Mouse (Mus musculus): ENCODE results near the gene Atpaf1. TPM values are rescaled to one million over a fixed set of nuclear protein-coding genes. Genes with fewer than 3 reads are reported as not detected.
A peak's percentile ranks its signal among the peaks of the same experiment; 100 is the strongest.

Gene Atpaf1
- total RNA-seq (2014; fragmentation: Nextera tagmentation) (13.2 and 17.2 TPM in 2 replicates), total RNA-seq (2017) (16.5 and 17.8 TPM in 2 replicates)

DNA sequence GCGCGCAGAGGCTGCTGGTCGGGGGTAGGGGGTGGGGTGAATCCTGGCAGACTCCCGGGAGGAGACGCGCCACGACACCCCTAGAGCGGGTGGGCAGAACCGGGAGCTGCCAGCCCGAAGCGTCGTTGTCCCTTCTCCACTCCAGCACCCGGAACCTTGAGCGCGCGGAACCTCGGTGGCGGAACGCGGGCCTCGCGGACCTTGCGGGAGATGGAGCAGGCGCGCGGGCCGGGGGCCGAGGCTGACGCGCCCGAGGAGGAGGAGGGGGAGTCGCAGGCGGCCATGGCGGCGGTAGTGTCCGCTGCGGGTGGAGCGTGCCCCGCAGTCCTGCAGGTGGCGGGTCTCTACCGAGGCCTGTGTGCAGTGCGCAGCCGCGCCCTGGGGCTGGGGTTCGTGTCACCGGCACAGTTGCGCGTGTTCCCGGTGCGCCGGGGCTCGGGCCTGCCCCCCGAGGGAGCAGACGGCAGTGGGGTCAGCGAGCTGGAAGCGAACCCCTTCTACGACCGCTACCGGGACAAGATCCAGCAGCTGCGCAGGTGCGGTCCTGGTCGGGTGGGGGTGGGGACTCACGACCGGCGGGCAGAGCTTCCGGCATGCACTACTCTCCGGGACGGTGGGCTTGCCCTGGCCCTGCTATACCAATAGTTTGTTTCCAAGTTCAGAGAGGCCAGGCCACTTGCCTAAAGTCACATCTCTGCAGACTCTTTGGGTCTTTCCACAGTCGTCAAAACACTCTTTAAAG lies at the start of gene Atpaf1:
Atpaf1 (plus strand) TSS at position 44 of the 742 bp plus-strand sequence.
- peak; percentile 69 for ATAC-seq (replicated peaks; ENCODE audit: low FRiP score, low TSS enrichment, poor library complexity, severe bottlenecking)

DNA sequence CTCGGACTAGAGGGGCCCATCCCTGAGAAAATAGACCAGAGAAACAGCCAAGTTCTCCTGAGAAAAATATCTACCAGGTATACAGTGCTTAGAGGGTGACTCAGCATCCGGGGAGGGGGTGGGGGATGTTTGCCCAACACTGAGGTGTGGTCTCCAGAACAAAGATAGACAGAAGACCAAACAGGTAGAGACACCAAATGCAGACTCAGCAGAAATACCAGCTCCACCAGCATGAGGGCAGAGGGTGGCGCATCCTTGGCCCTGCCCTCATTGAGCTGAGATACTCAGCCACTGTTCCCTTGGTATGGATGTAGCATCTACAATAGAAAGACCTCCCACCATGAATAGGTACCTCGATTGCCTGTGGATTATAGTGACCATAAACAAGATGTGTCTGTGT lies 49.7 kb upstream of the Atpaf1 start:
- no peak for ATAC-seq (replicated peaks; ENCODE audit: low FRiP score, low TSS enrichment, poor library complexity, severe bottlenecking)

DNA sequence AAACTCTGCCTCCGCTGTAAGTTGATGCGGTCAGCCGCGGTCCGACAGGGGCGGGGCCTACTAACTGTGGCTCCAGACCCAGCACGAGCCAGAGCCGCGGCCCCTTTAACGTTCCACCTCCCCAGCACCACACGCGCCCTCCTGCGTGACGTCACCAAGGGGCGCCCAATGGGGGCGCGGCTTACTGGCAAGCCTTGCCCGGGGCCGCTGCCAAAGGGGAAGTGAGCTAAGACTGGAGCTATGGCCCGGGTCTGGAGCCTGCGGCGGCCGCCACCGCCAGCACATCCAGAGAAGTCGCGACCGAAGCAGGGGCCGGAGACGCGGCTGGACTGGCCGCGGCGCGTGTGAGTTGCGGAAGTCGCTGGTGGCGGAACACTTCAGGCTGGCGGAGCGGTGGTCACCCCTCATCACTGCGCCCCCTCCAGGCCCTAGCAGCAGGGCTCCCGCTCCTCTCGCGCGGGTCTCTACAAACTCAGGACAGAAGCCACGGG lies 47.0 kb upstream of the Atpaf1 start, which contains the start of gene Efcab14:
Efcab14 (plus strand) TSS at position 194 of the 491 bp plus-strand sequence.
- peak; percentile 96 for ATAC-seq (replicated peaks; ENCODE audit: low FRiP score, low TSS enrichment, poor library complexity, severe bottlenecking)

DNA sequence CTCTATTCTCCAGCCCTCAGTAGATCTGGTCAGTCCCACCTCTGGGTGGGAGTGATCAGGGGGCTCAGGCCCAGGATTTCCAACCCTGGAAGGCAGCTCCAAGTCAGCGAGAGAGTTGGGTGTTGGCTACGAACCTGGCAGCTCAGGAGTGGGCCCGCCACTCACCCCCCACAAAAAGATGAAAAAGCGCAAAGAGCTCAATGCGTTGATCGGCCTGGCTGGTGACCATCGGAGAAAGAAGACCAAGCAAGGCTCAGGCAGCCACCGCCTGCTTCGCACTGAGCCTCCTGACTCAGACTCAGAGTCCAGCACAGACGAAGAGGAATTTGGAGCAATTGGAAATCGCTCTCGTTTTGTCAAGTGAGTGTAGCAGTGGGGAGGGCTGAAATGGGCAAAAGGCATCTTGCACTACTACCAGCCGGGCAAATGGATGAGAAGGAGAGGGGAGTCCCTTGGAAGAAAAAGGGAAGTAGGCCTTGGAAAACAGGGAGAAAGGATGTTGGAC lies 46.1 kb upstream of the Atpaf1 start:
- no peak for ATAC-seq (replicated peaks; ENCODE audit: low FRiP score, low TSS enrichment, poor library complexity, severe bottlenecking)

DNA sequence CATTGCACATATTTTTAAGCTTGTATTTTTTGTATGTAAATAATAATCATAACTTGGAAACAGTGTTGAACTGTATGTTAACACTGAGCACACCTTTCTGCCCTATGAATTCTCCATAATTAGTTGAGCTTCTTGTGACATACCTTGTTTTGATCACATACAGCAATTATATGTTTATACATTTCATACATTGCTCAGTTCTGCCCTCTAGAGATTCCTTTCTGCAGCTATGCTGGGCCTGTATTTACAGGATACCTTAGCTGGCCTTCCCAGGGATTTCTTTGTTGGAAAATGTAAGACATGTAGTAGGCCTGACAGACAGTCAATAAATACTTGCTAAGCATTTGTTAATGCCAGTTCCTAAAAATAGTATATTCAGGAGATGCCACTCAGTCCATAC lies 42.0 kb upstream of the Atpaf1 start:
- ATAC-seq (replicated peaks; ENCODE audit: low FRiP score, low TSS enrichment, poor library complexity, severe bottlenecking): no peak

DNA sequence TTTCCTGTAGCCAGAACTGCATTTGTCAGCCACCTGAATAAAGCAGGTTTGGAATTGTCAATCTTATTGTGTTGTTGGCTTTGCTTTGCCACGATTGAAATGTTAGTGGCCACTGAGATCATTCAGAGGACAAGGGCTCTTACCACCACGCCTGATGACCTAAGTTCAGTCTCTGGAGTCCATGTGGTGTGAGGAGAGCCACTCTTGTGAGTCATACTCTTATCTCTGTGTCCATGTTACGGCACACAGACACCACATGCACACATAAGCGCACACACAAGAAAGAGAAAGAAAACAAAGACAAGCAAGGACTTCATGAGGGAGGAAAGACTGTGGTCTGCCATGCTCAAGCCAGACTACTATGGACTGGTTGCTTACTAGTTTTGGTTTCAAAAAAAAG lies 41.5 kb upstream of the Atpaf1 start:
- peak; percentile 37; the same call in 1 of the 2 replicates for ATAC-seq (replicated peaks; ENCODE audit: low FRiP score, low TSS enrichment, poor library complexity, severe bottlenecking)

DNA sequence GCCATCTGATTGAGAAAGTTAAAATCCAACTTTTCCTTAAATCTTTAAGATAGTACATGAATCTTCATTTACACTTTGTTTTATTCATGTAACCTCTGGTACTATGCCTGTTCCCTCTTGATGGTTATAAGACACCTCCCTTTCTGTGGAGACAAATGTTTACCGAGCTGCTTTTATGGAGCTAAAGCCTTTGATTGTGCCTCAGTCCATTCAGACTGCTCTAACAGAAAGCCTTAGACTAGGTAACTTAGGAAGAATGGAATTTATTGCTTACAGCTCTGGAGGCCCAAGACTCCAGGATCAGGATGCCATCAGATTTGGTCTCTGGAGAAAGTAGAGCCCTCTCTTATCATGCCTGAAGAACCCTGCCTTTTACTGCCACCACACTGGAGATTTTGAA lies 36.4 kb upstream of the Atpaf1 start:
- no peak for ATAC-seq (replicated peaks; ENCODE audit: low FRiP score, low TSS enrichment, poor library complexity, severe bottlenecking)

DNA sequence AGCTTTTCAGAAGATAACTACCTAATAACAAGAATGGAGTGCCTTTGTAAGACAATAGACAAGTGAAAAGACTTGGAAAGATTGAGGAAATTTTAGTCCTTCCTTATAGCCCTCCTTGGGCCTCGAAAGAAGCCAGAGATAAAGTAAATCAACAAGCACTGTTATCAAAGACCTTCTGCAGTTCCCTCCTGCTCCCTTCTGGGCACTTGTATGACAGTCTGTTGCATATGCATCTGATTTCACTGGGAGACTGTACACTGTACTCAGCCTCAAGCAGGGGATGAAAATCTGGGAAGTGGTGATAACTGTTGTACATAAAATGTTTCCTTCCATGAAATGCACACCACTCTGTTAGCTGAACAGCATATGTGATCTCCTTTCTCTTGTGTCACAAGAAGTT lies 35.3 kb upstream of the Atpaf1 start:
- no peak for ATAC-seq (replicated peaks; ENCODE audit: low FRiP score, low TSS enrichment, poor library complexity, severe bottlenecking)

DNA sequence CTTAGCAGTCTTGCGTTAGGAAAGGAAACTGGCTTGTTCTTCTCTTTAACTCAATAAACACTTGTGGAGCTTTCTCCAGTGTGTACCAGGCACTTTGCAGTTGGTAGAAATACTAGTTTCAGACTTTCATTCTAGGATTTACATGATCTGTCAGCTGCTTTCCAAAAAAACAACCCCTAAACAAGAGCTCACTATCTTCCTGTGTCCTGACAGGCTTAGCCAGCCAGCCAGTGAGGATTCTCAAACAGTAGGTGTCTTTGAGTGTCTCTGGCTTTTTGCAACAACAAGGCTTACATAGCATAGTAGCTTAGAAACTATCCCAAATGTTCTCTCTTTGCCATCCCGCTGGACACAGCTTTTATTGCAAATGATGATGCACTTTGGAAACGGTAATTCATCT lies 30.5 kb upstream of the Atpaf1 start:
- ATAC-seq (replicated peaks; ENCODE audit: low FRiP score, low TSS enrichment, poor library complexity, severe bottlenecking): no peak

DNA sequence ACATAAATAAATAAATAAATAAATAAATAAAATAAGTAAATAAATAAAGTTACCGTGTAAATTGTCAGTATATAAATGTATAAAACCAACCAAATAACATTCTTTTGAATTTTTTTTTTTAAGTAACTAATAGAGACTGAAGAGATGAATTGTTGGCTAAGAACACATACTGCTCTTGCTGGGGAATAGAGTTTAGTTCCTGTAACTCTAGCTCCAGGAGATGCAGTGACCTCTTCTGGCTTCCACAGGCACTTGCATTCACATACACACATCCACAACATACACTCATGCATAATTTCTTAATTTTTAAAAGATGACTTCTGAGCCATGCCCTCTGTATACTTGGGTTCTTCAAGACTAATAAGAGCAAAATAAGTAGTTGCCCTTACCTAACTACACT lies 29.8 kb upstream of the Atpaf1 start:
- no peak for ATAC-seq (replicated peaks; ENCODE audit: low FRiP score, low TSS enrichment, poor library complexity, severe bottlenecking)

DNA sequence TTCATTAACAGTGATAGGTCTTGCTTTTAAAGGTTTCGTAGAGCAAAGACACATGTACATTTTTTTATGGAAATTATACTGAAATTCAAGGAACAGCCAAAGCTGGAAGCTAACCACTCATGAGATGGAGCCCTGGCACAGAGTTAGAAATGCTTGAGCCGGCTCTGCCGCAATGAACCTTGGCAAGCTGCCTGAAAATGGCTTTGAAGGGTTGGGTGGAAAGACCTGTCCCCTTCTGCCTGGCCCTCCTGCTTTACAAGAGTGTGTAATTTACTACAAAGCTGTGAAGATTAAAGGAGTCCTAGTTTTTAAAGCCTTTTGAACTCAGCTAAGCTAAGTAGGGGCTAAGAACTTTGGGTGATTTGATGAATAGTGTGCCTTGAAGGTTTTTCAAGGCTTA lies 23.4 kb upstream of the Atpaf1 start:
- ATAC-seq (replicated peaks; ENCODE audit: low FRiP score, low TSS enrichment, poor library complexity, severe bottlenecking): no peak

DNA sequence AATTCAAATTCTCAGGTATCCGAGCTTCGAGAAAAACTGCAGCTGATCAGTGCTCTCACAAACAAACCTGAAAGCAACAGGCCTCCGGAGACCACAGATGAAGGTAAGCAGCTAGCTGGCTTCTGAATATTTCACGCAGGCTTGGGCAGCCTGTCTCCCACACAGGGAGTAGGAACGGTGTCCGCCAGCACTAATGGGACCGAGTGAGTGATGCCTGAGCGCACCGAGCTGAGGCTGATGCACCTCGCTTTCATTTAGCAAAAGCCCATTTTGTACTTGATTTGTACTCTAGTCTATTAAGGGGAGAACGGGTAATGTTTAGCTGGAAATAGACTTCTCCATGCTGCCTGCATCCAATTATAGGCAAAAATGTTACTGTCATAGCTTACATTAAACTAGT lies 20.0 kb upstream of the Atpaf1 start:
- no peak for ATAC-seq (replicated peaks; ENCODE audit: low FRiP score, low TSS enrichment, poor library complexity, severe bottlenecking)

DNA sequence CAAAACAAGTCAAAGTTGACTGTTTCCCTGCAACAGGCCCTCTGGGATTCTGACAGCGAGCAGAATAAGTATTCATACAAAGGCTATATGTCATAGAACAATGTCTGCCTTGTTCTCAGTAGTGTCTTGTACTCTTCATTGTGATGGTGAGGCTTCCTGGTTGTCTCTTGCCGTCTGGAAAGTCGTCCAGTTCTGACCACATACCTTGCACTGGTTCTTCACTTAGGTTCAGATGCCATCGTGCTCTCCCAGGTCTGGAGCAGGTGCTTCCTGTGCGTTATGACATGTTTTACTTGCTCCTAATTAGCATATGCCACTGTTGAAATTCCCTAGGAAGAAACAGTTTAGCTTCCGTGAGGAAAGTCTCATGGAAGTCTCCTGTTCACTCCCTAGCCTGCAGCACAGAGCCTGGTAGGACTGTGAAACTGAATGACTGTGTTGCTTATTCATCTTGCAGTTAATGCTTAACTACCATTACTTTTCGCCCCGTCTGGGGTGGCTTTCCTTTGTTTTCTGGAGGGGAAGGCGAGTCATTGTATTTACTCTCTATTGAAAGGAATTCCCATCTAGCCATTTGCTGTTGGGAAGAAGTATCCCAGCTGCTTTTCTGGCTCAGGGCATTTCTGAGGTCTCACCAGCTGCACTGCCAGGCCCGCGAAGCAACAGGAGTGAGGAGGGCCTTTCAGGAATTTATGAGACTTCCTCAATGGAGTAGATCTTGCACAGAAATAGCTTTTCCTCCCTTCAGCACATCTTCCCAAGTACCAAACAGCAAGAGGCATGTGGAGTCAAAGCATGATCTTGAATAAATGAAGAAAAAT lies 16.8 kb upstream of the Atpaf1 start:
- ATAC-seq (replicated peaks; ENCODE audit: low FRiP score, low TSS enrichment, poor library complexity, severe bottlenecking): no peak

DNA sequence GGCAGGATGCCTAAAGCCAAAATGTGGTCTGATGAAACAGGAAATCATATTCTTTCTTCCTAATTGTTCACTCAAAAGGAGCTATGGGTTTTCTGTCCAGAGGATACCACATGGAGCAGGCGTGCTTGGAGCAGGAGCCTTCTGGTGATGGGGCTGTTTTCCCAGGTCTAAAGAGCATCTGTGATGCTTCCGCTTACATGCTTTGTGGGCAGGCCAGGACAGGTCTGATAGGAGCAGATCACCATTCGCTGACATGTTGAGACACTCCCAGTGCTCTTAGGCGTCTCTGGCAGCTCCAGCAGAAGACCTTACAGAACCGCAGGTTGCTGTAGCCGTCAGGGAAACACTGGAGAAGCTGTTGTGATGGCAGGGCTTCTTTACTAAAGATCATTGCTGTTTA lies 9.6 kb upstream of the Atpaf1 start:
- no peak for ATAC-seq (replicated peaks; ENCODE audit: low FRiP score, low TSS enrichment, poor library complexity, severe bottlenecking)

DNA sequence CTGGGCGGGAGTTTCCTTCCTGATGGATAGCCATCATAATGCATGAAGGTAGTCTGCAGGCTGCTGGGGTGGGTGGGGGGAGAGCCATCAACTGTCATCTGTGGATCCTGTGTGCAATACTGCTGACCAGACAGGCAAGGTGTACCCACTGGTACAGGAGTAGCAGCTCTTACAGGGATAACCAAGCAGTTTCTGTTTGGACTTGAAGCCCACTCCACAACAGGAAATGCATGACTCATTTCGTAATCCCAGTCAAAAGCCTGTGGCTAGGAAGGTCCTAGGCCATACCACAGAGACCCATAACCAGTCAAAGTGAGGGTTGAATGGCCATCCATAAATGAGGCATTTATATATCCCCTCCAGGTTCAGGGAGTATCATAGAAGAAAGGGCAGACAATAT lies 7.0 kb upstream of the Atpaf1 start:
- no peak for ATAC-seq (replicated peaks; ENCODE audit: low FRiP score, low TSS enrichment, poor library complexity, severe bottlenecking)

DNA sequence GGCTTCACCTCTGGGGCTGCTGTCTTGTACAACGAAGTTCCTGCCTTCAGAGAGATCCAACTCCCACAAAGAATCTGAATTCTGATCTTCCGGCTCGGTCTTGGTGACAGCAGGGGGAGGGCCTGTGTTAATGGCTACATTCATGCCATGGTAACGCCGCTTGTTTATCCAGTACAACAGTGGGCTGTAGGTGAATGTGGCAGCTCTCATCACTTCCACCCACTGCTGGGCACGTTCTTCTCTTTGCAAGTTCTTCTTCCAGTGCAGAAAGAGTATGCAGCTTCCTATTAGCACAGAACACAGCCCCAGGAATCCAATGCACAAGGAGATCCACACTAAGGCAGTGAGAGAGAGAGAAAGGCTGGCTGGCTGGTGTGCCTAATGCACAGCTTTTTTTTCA lies 4.3 kb upstream of the Atpaf1 start:
- no peak for ATAC-seq (replicated peaks; ENCODE audit: low FRiP score, low TSS enrichment, poor library complexity, severe bottlenecking)

DNA sequence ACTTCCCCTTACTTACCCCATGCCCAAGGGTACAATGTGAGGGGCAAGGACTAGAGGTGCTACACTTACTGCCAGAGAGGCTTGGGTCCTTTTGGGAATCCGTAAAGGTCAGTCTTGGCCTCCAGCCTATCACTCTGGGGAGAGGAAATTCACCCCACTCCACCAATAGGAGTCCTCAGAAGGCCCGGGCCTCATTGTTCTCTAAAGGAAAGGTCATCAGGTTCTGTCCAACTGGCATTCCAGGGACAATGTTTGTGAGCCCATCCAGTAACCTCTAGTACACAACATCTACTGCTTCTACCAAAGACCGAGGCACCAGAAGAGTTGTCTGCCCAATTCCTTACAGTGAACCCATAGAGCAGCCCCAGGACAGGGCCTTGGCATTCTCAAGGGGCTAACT lies 3.7 kb upstream of the Atpaf1 start, which contains the start of gene Tex38:
Tex38 (minus strand) TSS at position 101 of the 400 bp plus-strand sequence.
- no peak for ATAC-seq (replicated peaks; ENCODE audit: low FRiP score, low TSS enrichment, poor library complexity, severe bottlenecking)

DNA sequence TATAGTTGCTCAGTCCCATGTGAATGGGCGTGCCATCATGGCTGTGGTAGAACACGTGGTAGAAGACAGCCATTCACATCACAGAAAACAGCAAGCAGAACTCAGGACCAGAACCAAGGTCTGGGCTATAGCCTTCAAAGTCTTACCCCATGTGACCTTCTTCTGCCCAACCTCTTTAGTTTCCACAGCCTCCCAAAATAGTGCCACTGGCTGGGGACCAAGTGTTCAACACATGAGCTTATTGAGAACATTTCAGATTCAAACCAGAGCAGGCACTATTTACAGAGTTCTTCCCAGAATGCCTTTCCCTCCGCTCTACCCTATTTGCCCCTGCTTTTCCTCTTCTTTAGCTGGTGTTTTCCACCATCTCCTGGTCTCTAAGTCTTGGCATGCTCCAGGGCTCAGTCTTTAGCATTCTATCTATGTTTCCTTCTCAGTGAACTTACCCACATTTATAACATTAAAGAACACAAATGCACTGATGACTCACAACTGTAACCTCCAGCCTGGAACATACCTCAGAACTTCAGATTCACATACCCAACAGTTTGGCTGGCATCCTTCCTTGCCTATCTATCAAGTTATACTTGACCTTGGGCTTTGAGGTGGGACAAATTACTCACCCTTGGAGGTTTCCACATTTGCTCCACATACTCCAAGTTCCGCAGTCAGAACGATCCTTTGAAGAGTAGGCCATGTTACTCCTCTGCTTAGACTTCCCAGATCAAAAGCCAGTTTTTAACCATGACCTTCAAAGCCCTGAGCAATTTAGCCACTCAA lies 2.4 kb upstream of the Atpaf1 start:
- ATAC-seq (replicated peaks; ENCODE audit: low FRiP score, low TSS enrichment, poor library complexity, severe bottlenecking): no peak

DNA sequence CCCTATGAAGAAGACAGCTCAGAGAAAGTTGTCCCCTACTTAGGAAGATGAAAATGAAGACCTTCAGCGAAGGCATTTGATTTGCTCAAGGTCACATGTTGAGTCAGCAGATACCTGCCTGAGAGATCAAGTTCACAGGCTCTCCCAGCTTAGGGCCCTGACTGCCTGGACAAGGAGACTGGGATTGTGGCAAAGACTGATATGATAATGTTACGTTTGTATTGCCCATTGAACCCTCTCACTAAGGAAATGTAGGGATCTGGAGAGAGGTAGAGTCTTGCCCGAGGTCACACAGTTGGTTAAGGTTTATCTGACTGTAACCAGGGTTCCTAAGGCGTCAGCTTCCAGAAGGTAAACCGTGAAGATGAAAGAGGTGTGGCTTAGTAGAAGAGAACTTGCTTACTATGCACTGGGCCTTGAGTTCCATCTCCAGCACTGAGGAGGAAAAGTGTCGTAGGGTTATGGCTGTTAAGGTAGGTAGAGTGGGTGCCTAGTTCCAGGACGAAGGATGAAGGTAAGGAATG lies 961 bp downstream of the Atpaf1 start:
- ATAC-seq (replicated peaks; ENCODE audit: low FRiP score, low TSS enrichment, poor library complexity, severe bottlenecking): peak; percentile 55
